Mouse (Mus musculus) gastrocnemius, adult 18-20 months (tissue): ENCODE data around the gene Dpysl4. TPM values are rescaled to one million over a fixed set of nuclear protein-coding genes. Genes with fewer than 3 reads are reported as not detected.
A peak's percentile ranks its signal among the peaks of the same experiment; 100 is the strongest.

Experiments used
- DNase-seq: peaks from one replicate; pipeline ENCODE4 v3.0.0; 2021; ENCODE audit warnings: low spot score
- long read RNA-seq, 2 experiments: library from polyadenylated mRNA; stranded (forward); transcript quantifications; one replicate each; pipeline ENCODE4 v2.0.0; 2021
- total RNA-seq, 2 experiments: library from RNA; stranded (reverse); gene quantifications; 2 replicates each; pipeline ENCODE4 v1.2.3; 2021

Dpysl4 gene
- under 1 TPM; 0.16 to 0.17 TPM for total RNA-seq
- long read RNA-seq, experiment 1: 0 reads
- long read RNA-seq, experiment 2: 0 reads

- DNase-seq: peak; percentile 24
Measured at GRCm38 (mm10) chr7:139085629-139086194, at the start of gene Dpysl4. Dpysl4 (plus strand) TSS chr7:139086001.

GRCm38 (mm10) chr7:139063406-139063805 lies 22.4 kb upstream of the Dpysl4 start:
- no peak for DNase-seq

DNA sequence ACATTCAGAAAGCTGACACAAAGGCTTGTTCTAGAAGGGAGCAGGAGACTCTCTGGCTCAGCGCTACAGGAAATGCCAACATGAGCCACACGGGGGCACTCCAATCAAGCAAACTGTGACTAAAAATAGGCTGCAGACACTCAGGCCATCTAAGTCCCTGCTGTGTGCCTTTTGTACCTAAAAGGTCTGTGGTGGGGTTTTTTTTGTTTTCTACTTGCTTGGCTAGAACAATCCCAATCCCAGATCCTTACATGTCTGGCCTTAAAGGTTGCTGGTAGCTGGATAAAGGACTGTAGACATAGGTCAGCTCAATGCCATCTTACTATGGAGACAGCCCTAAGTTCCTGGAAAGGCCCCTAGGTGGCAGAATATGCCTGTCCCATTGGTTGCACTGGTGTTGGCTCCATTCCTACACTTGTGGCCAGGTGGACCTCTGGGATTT lies 17.6 kb upstream of the Dpysl4 start:
- peak; percentile 43 for DNase-seq

DNA sequence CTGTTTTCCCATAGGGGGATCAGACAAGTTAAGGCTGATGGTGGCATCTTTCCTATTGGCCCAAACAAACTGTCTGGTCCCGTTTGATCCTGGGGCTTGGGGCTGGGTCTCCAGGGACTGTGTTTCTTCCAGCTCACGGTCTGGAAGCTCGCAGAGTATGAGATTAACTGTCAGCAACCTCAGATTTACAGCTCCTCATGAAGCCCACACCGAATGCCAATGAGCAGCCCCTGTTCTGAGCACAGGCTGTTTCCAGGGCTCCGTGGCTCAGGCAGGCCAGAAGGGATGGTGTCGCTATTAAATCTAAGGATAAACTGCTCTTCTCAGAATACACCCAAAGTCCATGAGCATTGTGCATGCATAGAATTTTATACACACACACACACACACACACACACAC lies 11.6 kb upstream of the Dpysl4 start:
- DNase-seq: no peak

DNA sequence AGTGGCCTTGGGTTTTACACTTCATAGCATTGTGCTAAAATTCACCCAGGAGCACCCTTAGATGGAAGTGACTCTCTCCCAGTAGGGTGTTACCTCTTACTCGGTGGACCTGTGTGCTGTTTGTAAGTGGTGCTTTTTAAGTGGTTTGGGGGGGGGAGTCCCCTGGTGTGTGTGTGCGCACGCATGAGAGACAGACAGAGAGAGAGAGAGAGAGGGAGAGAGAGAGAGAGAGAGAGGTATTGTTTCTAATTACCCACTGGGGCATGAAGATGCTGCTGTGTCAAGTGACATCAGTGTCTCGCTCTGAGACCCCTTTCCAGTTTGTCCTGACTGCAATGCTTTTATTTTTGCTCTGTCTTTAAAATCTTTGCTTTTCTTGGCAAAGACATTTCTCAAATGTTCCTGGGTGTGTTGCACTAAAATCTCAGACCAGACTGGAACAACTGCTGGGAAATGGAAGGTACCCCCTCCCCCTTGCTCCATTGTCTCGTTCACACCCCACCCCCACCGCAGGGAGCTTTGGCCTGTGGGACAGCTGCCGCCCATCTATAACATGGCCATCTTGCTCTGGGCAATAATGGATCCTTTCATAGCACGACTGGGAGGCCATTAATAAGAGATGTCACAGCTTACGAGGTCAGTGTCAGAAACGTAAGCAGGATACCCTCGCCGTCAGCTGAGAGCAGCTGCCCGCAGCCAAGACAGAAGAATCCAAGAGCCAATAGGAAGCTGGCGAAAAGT lies 10.6 kb upstream of the Dpysl4 start:
- no peak for DNase-seq

GRCm38 (mm10) chr7:139077283-139077682 lies 8.5 kb upstream of the Dpysl4 start:
- no peak for DNase-seq

DNA sequence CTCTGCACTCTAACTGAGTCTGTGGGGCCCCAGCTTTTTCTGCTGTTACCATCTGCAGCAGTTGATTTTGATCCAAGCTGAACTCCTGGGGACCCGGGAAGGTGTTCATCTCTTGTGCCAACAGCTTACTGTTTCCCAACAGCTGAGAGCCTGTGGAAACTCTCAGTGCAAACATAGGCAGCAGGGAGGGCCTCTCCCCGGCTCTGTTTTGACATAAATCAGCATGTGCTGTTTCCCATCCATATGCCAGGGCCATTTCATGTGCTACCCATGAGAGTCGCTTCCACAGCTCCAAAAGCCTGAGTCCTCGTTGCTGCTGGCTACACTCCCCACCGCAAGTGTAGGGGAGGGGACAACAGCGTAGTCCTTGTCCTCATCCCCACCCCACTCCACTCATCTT lies 7.6 kb upstream of the Dpysl4 start:
- DNase-seq: no peak

DNA sequence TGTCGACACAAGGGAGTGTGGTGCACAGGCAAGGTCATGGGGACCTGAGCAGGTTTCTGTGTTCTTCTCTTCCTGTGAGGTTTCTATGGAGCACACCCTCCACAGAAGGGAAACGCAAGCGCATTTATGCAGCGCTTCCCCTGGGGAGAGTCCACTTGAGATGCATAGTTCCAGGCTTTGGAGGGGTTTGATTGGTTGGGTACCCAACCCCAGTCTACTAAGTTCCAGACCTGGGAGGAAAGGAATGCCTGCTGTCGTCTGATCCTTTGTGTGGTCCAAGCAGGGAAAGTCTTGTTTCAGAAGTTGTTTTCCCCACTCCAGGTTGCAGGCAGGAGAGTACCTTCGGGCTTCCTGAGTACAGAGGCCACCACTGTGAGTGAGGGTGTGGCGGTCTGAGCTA lies 6.7 kb upstream of the Dpysl4 start:
- DNase-seq: no peak

- DNase-seq: no peak
Measured at GRCm38 (mm10) chr7:139080714-139081113, 5.1 kb upstream of the Dpysl4 start.

DNA sequence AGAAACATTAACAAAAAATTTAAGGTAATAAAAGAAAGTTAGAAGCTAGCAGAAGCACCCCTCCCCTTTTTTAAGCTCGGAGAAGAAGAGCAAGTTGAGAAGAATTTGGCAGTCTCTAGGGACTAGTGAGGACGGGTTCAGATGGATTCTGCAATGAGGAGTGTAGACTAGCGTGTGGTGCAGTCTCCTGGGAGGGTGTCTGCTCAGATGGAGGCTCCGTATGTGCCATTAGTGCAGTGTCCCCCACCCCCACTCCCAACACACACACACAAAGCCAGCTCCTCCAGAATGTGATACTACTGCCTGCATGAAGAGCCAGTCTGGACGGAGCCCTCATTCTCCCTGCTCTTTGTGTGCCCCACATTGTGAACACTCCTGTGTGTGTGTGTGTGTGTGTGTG lies 4.6 kb upstream of the Dpysl4 start:
- no peak for DNase-seq

DNA sequence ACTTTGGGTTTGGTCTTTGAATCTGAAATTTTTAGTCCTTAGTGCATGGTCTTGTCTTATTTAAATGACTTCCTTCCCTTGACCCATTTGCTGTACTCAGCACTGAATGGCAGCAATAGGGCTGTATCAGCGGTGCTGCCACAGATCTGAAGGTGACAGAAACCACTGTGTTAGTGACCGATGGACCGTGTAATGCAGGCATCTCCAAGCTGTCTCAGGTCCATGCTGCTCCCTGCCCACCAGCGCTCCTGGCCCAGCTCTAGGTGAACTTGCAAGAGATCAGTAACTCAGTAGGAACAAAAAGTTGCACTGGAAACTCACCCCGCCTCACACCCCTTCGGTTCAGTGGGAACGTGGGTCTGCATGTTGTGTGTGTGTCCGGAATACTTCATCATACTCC lies 3.5 kb upstream of the Dpysl4 start:
- no peak for DNase-seq

- no peak for DNase-seq
Measured at GRCm38 (mm10) chr7:139084316-139084715, 1.5 kb upstream of the Dpysl4 start.

DNA sequence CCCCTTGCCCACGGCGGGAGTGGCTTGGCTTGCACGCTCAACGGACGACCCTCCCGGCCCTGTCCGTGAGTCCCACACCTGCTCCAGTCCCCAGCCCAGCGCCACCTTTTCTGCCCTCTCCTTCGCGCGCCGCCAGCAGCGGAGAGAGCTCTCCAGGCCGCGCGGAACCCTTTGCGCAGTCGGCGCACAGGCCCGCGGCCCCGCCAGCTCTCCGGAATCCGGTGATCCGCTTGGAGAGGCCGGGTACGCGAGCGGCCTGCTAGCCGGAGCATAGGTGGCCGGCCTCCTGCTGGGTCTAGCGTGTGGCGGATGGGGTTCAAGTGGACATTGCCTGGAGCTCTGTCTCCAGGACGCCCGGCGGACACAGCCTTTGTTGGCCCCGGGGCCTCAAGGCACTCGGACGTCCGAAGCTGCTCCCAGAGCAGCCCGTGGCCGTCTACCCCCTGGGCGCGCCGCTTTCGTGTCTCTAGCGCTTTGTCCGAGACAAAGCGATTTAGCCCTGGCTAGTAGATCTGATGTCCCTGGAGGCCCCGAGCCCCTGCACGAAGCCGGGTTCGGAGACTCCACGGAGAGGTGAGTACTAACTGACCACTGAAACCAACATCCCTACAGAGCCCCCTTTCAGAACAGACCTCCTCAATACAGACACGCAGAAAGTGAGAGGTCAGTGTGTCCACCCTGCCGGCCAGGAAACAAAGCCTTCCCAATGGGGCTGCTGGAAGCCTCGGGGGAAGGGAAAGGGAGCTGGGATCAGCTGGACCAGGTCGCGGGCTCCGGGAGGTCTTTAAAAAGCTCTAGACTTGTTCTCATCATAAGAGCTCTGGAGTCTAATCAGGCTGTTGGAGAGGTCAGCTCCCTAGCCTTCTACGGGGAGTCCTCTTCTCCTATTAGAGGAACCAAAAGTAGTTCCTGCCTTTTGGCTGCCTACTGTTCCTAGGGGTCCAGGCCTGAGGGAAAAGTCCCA lies 676 bp downstream of the Dpysl4 start:
- DNase-seq: no peak

DNA sequence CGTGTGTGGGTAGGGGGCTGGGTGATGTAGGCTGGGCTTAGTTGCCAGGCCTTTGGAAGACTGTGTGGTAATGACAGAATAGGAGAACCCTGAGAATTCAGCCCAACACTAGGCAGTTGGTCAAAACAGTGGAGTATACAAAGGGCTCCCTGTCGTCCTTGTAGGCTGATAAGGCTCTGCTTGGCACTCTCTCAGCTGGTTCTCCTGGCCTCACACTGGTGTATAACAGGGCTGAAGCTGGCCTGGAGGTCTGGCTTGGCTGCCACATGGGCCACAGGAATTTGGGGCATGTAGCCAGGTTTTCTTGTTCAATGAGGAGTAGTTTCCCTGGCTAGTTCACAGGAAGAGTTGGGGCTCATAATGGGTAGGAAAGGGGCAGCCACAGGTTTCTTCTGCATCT lies 2.0 kb downstream of the Dpysl4 start:
- DNase-seq: no peak

GRCm38 (mm10) chr7:139089892-139090874 lies 4.4 kb downstream of the Dpysl4 start:
- DNase-seq: no peak

DNA sequence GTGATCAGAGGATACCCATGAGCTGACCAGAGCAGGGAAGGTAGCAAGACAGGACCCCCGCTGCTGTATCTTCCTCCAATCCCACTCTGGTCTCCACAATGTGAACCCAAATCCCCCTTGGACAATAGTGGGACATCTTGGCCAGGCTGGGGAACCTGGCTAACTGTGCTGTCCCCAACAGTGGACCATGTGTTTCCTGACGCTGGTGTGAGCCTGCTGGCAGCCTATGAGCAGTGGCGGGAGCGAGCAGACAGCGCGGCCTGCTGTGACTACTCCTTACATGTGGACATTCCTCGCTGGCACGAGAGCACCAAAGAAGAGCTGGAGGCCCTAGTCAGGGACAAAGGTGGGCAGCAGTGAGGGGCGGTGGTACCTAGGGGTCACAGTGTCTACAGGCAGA lies 5.9 kb downstream of the Dpysl4 start:
- no peak for DNase-seq

GRCm38 (mm10) chr7:139092676-139093075 lies 6.9 kb downstream of the Dpysl4 start:
- DNase-seq: no peak

DNA sequence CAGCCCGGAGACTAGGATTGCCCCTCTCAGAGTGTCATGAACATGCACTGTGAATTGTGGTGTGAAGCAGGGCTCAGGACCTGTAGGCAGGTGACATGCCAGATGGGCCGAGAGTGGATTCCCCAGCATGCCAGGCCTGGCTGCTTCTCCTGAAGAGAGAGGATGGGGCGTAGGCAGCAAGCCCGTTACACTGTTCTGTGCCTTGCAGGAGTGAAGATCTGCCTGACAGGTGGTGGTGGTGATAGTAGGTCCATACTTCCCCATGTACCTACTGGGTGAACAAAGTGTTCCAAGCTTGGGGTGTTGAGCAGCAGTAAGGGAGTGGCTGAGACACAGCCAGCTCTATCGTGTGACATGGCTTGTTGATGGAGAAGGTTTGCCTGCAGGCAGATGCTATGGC lies 7.3 kb downstream of the Dpysl4 start:
- no peak for DNase-seq

GRCm38 (mm10) chr7:139093781-139094180 lies 8.0 kb downstream of the Dpysl4 start:
- DNase-seq: no peak

- no peak for DNase-seq
Measured at GRCm38 (mm10) chr7:139094761-139095160, 9.0 kb downstream of the Dpysl4 start.

- no peak for DNase-seq
Measured at GRCm38 (mm10) chr7:139095282-139095681, 9.5 kb downstream of the Dpysl4 start.
